Mouse (Mus musculus) layer of hippocampus, postnatal 10 days (tissue): ENCODE measurements around the gene Vstm5. TPM values are rescaled to one million over a fixed set of nuclear protein-coding genes. Genes with fewer than 3 reads are reported as not detected.
"Not testable (repeated sequence)": the region's sequence is repeated elsewhere in the genome, so short reads cannot be mapped to it uniquely, and the experiment has no call there.

Experiments used
- DNase-seq, 2 experiments: peaks; one replicate each; pipeline ENCODE4 v3.0.0; 2021; ENCODE audit warnings: low spot score in 2 of 2
- long read RNA-seq: library from polyadenylated mRNA; stranded (forward); transcript quantifications from one replicate; pipeline ENCODE4 v2.0.0, GENCODE M21; 2023
- total RNA-seq, 2 experiments: library from RNA; stranded (reverse); gene quantifications; 2 replicates each; pipeline ENCODE4 v1.2.3; 2021

Vstm5 gene
- total RNA-seq, result 1 to 10 TPM; 7.0 to 7.2 TPM
- long read RNA-seq, partial matches to known transcripts, result 1 of 7 reads
- long read RNA-seq, other reads (novel, unspliced or antisense), result 3 of 7 reads

DNA sequence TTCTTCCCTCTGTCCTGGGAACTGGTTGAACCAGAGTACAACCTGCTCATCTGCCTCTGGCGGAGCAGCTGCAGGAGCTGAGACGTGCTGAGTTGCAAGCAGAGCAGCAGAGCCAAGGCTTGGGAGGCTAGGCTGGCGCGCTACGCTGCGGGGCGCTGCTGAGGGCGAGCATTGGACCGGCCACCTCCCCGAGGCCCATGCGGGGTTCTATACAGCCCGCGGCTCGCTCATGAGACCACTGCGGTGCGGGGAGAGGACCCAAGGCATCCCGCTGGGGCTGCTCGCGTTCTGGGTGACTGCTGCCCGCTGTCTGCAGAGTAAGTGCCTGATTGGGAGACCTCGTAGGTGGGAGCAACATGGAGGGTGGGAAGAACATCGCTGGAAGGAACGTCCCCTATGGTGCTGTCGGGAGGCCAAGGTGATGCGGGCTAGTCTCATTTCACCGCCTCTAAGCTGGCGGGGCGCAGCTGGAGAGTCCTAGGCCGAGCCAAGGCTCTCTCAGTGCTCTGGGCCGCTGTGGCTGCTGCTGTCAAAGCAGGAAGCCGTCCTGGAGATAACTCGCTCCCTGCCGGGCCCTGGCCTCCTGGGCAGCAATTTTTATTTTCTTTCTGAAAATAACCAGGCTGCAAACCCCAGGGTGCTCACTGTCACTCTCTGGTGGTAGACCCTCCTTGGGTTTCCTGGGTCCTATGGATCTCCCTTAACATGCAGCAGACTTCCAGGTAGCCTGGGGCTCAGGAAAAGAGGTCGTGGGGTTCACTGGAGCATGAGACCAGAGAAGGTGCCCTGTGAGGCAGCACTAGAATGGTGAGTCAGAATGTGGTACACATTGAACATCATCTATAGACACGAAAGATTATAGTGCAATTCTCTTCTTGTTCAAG is at the start of gene Vstm5:
Vstm5 (plus strand) TSS at position 4 of the 884 bp plus-strand sequence.
- DNase-seq, result peak; percentile 27 to 57

DNA sequence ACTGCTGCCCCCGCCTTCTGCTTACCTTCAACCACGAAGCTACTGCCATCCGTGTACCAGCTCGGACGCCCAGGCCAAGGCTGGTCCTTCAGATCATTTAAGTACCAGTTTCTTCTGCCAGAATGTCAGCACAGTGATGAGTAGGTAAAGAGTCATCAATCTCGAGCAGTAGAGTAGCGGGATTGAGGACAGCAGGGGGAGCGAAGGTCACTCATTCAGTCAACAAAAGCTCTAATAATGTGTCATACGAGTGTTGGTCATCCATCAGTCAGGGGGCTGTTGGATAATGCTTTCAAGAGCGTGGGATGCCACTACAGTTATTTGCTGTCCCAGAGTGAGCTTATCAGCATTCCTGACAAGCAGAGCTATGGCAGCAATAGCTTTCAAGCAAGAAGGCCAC is 44.0 kb upstream of the Vstm5 start:
- DNase-seq, result not testable (repeated sequence)

DNA sequence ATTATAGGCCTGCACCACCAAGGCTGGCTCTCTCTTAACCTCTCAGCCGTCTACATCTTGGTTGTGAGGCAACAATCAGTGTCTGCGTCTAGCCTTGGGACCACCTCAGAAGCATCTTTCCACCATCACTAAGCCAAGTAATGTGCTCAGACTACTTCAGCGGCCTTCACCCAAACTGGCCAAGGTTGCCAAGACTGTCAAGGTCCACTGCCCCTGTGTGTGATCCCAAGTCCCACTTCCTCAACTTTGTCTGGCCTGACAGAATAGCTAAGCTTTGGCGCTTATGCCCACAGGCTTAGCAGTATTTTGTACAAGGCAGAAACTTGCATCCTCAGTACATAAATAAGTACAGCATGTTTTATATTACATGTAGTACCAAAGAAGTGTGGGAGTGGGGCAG is 32.2 kb upstream of the Vstm5 start:
- no peak for DNase-seq

DNA sequence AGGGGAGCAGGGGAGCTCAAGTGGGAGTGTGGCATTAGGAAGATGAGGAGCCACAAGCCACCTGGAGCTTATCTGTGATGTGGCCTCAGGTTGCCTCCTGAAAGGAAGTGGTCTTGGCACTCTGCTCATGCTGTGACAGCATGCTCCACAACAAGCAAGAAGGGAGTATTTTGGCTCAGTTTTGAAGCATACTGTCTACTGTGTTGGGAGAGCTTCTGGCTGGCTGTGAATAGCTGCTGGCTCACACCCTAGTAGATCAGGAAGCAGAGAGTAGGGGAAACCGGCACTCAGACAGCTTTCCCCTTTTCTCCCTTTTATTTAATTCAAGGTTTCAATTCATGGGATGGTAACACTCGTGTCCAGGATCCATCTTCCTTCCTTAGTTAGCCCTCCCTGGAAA is 29.5 kb upstream of the Vstm5 start:
- DNase-seq, result peak; percentile 12 to 18

DNA sequence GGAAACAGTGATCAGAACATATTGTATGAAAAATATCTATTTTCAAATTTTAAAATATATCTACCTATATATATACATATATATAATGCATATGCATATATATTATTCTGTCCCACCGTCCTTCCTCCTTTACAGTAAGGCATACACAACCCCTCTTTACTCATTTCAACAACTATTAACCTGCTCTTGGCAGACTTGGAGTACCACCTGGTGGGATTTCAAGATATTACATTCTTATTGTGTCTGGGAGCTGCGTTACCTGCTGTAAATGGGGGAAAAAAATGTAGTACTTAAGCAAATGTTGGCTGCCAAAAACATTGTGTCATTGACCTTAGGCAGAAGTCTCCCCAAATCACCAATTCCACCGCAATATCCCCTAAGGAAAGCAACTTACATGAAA is 27.0 kb upstream of the Vstm5 start:
- DNase-seq, result peak; percentile 13 to 20

DNA sequence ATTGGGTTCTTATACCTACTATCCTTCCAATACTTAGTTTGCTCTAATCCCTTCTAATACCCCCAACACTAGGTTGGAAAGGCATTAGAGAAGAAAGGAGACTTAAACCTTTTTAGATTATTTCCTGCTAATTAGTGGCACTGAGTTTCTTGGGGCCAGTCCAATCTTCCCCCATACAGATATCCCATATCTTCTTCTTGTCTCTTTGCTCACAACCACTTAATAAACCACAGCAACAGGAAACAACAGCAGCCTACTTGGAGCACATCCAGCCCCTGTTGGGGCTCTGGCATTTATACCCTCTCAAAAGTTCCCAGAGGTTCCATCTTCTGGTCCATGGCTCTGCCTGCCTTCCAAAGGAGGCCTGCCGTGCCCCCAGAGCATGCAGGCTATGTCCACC is 25.1 kb upstream of the Vstm5 start:
- DNase-seq, result no peak

DNA sequence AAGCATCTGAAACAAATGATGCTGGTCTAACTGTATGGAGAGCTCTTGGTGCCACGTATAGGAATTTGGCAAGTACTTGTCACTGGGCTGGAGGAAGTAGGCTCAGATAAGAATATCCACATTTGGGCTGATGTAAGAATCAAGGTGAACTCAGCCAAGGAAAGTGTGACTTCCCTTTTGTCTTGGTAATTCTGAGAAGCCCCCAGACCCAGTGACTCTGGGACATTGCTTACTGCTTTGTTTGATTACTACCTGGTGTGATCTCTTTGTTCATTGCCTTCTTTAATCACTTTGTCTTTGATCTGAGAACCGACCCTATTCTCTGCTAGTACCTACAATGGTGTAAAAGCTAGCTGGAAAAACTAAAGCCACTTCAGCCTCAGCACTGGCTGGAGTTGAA is 13.9 kb upstream of the Vstm5 start:
- no peak for DNase-seq

DNA sequence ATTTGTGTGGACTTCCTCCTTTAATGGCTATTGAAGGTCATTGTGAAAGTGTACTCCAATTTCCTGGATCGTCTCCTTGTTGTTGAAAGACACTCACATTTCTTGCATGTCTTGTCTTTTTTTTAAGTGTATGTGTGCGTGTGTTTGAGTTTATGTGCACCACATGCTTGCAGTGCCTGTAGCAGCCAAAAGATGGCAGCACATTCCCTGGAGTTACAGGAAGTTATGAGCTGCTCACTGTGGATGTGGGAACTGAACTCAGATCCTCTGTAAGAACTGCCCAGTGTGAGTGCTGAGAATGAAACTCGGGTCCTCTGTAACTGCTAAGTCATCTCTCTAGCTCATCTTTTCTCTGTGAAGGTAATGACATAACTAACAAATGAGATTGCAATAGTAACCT is 6.4 kb upstream of the Vstm5 start:
- no peak for DNase-seq

DNA sequence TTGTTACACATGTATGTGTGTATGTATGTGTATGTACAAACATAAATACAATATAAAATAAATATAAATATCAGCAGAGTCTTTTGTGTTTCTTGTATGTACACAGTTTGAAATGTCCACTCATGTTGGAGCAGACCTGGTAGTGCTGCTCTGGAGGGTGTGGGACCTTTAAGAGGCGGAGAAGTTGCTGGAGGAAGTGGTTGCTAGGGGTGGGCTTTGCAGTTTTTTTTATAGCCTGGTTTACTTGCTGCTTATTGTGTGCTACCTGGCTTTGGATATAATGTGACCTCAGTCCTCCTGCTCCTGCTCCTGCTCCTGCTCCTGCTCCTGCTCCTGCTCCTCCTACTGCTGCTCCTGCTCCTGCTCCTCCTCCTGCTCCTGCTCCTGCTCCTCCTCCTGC is 5.2 kb upstream of the Vstm5 start:
- no peak for DNase-seq

DNA sequence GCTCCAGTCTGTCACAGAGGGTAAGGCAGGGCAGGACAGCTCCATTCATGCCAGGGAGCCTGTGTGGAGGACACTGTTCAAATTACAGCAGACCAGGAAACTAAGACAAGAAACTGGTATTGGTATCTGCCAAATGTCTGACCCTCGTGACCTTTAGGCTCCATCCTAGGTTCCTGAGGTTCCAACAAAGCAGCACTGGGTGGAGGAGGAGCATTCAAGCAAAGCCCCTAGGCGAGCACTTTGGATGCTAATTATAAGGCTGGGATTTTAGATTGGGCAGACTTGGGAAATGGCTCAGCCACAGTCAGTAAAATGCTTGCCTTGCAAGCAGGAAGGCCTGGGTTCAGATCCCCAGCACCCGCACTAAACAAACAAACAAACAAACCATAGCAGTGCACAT is 2.9 kb upstream of the Vstm5 start:
- no peak for DNase-seq

DNA sequence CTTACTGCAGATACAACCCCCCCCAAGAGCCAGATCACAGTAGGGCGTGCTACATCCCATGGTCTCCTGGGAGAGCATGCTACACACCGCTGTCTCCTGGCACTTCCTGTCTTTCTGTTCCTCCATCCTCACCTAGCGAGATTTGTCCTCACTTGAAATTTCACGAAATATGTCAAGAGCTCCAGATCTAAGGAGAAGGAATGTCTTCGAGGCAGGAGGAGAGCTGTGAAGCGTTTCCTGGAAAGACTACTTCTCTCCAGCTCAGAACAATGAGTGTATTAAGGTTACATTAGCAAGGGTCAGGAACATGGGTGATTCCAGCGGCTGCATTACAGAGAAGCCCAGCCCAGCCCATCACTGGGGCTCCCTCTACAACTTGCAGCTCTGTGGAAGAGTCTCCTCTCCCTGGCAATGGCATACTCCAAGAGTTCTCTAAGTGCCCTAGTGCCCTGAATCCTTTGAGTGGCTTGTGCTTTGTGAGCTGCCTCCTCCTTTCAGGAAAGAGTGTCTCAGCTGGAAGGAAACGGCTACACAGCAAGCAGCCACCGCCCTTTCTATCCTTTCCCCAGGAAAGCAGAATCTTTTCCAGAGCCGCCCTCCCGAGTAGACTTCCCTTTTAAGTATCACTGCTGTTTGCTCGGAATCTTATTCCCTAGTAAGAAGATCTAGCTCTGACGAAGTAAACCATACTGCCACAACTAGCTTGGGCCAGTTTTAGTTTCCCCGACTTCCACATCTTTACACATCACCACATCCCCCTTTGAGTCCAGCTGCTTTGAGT is 1.1 kb upstream of the Vstm5 start:
- no peak for DNase-seq

DNA sequence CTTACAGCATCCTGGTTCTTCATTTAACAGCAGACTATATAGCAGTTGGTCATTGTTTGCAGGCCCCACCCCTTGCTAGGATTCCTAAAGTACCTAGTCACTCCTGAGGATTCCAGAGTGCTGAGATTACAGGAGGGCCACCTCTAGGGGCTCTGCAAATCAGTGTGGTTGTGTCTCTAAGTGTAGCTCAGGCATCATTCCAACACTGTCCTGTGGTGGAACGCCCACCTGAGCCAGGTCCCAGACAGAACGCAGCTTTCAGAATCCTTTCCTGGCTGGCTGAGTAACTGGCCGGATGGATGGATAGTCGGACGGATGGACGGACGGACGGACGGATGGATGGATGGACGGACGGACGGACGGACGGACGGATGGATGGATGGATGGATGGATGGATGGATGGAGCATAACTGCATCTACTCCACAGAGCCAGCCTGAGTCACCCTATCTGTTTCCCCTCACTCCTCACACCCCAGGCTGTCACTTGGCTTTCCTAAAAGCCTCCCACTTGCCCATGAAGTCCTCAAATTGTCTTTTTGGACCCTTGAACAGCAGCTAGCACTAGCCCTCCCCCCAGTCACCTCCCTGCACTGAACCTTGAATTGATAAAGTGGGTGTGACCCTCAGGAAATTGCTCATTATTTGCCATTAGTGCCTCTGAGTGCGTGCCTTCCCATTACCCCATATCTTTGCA is 401 bp upstream of the Vstm5 start:
- DNase-seq, result peak in 1 of 2 experiments; percentile 6

DNA sequence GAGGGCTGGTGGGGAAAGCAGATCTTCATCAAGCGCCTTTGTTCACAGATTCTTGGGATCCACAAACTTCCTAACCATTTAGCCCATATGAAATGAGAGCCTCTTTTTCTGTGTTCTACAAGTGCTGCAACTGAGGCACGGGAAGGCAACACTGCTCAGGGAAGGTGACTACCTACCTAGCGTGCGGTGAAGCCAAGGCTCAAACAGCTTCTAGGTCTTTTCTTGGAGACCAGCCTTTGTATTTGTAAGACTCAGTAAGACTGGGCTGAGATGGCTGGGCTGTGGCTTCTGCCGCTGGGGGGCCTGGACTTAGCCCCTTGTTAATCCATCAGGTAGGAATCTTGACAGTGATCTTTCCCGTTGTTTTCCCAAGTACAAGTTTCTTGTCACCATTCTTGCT is 1.2 kb downstream of the Vstm5 start:
- DNase-seq, result no peak

DNA sequence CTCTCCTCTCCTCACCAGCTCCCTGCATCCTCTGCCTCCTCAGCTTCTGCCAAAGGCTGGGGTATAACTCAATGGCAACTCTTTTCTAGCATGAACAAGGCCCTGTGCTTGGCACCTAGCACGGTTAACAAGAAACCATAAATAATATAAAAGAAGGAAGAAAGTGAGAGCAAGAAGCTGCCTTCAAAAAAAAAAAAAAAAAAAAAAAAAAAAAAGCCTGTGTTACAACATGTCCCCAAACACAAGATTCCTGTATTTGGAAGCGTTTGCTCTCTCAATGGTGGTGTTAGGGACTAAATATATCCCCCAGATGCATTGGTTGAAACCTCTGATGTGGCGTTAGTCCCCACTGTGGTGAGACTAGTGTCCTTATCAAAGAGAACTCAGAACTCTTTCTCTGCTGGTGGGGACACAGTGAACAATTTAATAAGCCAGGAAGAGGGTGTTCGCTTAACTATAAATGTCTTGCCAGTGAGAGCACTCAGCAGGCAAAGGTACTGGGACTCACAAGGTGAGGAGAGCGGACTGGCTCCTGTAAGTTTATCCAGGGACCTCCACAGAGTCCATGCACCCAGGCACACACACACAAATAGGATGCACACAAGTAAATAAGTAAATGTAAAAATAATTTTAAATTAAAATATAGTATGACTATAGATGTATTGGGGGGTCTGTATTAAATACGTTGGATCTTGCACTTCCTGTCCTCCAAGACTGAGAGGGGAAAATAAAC is 2.2 kb downstream of the Vstm5 start:
- DNase-seq, result no peak

DNA sequence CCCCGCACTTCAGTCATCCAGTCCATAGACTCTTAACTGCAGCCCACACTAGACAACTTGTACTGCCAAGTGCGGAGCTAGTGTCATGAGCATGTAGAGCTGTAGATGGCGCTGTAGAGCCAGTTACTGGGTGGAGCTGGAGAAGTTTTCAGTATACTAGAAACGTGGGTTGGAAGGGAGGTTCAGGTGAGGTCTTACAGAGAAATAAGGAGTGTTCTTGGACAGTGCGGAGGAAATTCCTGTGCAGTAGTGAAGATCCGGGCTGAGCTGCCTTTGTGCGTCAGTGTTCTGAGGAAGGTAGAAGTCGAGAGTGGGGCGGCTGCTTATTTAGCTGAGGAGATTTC is 2.7 kb downstream of the Vstm5 start:
- peak; percentile 58 to 59 for DNase-seq

DNA sequence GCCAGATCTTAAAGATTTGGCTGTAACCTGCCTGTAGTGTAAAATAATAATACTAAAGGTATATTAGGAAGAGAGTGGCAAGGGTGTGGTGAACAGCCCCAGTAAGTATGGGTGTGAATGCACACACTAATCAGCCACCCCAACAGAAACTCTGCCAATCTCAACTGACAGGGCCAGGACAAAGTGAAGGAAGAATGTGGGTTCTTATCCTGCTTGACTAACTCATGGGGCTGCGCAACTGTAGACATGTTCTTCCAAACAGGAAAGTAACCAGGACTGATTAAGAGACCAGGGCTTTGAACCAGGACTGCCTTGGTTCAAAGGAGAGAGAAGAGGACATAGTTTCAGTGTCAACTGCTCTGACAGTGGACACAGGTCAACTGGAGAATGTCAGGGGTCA is 3.3 kb downstream of the Vstm5 start:
- DNase-seq, result no peak

DNA sequence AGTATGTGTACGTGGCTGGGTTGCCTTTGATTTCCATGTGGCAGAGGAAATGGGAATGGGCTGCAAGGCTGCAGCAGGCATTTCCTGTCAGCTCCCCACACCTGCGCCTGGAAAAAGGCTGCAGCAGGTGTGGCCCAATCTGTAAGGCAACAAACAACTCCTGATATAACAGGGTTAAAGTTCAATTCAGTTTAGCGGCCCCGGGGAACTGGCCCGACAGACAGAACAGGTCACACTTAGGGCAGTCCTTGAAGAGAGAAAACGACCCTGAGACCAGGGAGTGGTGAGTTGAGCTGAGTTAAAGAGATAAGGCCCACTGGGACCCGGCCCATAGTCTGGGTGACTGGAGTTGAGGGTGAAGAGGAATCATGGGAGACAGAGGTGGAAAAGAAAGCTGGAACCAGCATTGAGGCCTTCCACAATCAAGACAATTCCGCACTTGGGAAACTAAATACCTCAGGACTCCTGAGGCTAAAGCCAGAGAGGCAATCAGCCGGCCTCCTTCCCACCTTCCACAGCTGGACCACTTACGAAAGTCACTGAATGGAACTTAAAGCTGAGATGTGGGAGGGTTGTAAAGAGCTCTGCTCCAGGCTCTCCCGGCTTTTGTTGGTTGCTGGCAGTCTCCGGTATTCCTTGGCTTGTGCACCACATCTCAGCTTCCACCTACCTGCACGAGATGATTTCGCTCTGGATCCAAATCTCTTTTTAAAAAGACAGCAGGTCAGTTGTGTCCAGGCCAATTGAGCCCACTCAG is 6.7 kb downstream of the Vstm5 start:
- DNase-seq, result no peak

DNA sequence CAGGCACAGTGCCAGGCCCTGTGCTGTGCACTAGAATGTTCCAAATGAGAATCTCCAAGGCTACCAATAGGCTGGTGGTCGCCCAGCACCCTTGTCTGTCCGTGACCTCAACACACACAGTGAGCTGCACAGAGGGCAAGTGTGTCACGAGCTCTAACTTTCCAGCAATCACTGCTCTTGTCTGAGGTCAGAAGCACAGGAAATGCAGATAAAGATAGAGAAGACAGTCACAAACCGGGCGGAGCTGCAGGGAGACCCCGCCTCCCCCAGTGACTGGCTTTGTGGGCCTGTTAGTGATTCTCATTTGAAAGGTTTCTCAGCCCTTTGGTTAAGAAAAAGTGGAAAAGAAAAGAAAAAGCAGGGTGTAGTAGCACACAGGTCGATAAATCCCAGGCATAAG is 11.5 kb downstream of the Vstm5 start:
- no peak for DNase-seq

DNA sequence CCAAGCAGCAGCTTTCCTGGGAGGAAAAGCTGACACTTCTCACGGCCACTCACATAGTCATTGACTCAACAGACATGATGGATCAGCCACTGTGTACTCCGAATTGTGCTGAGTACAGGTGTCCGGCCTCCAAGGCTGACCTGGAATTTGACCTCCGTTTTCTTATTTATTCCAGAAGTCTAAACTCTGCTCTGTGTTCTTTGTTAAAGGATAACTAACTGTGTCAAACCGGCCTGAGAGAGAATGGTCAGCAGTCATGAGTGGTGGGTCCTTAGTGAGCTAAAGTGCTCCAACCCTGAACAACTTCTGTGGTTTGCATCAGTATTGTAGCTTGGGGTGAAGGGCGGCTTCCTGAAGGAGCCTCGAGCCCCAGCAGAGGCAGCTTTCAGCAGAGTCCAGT is 13.4 kb downstream of the Vstm5 start:
- no peak for DNase-seq

DNA sequence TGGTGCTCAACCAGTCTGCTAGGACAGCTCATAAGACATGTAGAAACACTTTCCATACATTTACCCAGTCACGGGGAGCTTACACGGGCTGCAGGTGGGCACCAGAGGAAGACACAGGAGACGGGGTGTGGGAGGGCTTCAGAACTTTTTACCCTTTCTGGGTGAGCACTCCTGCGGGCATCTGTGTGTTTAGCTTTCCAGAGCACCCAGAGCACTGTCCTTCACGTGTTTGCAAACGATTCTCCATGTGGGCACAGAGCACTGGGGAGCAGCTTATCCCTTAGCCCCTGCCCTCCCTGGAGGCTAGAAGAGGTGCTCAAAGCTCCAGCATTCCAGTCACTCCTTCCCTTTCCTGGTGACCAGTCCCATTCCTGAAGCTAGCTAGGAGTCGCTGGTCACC is 15.7 kb downstream of the Vstm5 start:
- DNase-seq, result no peak
